In genomic region chr12:100735581-100735980, GRCm38 (mm10) we compare ENCODE assay signal across 16 mouse cellular contexts. TPM values are rescaled to one million over a fixed set of nuclear protein-coding genes. Genes with fewer than 3 reads are reported as not detected.
A peak's percentile ranks its signal among the peaks of the same experiment; 100 is the strongest.
DNase-seq lines count a peak whose midpoint lies in the region; ATAC-seq and TF ChIP-seq lines count a peak whose summit lies in the region.
"Had no signal": no experiment of that assay in that cellular context is flagged by ENCODE, and none has a peak within 500 bp of the region (broad histone marks: within the 10 kb centered on the region; RNA-seq: fewer than 3 reads in every experiment).

No protein-coding gene starts in this region.

- DNase-seq in cerebellum, adult 2 months, result peak; percentile 31 to 72
- no peak for DNase-seq in cerebellum, postnatal 4 days (ENCODE audit: low spot score in 2 of 2)
- DNase-seq in heart, adult 11 months, result peak; percentile 23
- peak; percentile 80 for DNase-seq in brain, adult 2 months (ENCODE audit: low read depth, low spot score)
- no peak for DNase-seq in liver
- DNase-seq: adrenal gland, adult 2 months; adrenal gland, postnatal 10 days; adrenal gland, postnatal 25 days; cerebellum, adult 8-10 months; cerebellum, postnatal 10 days; forebrain, postnatal 0 days had no signal

- WGBS in cerebellum, adult 2 months, result 26% methylated on average over 2 of the region's 2 CpGs
- WGBS in heart, embryonic 11.5 days (ENCODE audit: insufficient replicate concordance), result 92% methylated on average over 2 of the region's 2 CpGs

- no peaks in the 10 kb centered on the region for H3K9me3 ChIP-seq in heart, embryonic 11.5 days (replicated peaks; ENCODE audit: control insufficient read depth, low read length)
- H3K9me3 ChIP-seq: embryonic facial prominence, embryonic 10.5 days; embryonic facial prominence, embryonic 12.5 days; forebrain, embryonic 13.5 days; forebrain, embryonic 15.5 days had no signal

- H3K4me1 ChIP-seq in cerebellum, adult 2 months (ENCODE audit: control insufficient read depth, insufficient read depth, low read length), result peaks cover 6% of the 10 kb centered on the region; the same call in 1 of the 2 replicates
- H3K4me1 ChIP-seq in heart, embryonic 11.5 days (ENCODE audit: control insufficient read depth, insufficient read depth, low read length), result no peaks in the 10 kb centered on the region
- H3K4me1 ChIP-seq: embryonic facial prominence, embryonic 12.5 days had no signal

- no peak overlapping the region for H3K27ac ChIP-seq in cerebellum, adult 2 months (ENCODE audit: insufficient read depth, low read length)
- H3K27ac ChIP-seq in heart, embryonic 11.5 days (ENCODE audit: low read depth, low read length), result no peak overlapping the region
- H3K27ac ChIP-seq: embryonic facial prominence, embryonic 10.5 days; embryonic facial prominence, embryonic 12.5 days; forebrain, embryonic 13.5 days; forebrain, embryonic 15.5 days had no signal

- H3K4me3 ChIP-seq in cerebellum, adult 2 months (replicated peaks; ENCODE audit: insufficient read depth, low read depth, low read length), result no peak overlapping the region
- no peak overlapping the region for H3K4me3 ChIP-seq in heart, embryonic 11.5 days (ENCODE audit: low read depth, low read length)
- H3K4me3 ChIP-seq: embryonic facial prominence, embryonic 10.5 days; embryonic facial prominence, embryonic 12.5 days; forebrain, embryonic 13.5 days; forebrain, embryonic 15.5 days had no signal

- no peak for TF ChIP-seq CTCF in cerebellum, adult 2 months (IDR thresholded peaks at IDR 0.05; ENCODE audit: borderline replicate concordance, insufficient read depth, low read depth, low read length)

- no peak for TF ChIP-seq POLR2A in cerebellum, adult 2 months (IDR thresholded peaks at IDR 0.05; ENCODE audit: borderline replicate concordance, insufficient read depth, low read length)

- H3K27me3 ChIP-seq in cerebellum, adult 2 months (ENCODE audit: control insufficient read depth, insufficient read depth, low read length), result no peaks in the 10 kb centered on the region
- no peaks in the 10 kb centered on the region for H3K27me3 ChIP-seq in heart, embryonic 11.5 days (ENCODE audit: control insufficient read depth, insufficient read depth, low read length)
- H3K27me3 ChIP-seq: embryonic facial prominence, embryonic 12.5 days; forebrain, embryonic 13.5 days; forebrain, embryonic 15.5 days had no signal

- H3K4me2 ChIP-seq in heart, embryonic 11.5 days, result no peak overlapping the region
- H3K4me2 ChIP-seq: embryonic facial prominence, embryonic 12.5 days; forebrain, embryonic 13.5 days; forebrain, embryonic 15.5 days had no signal

- H3K9ac ChIP-seq in heart, embryonic 11.5 days (ENCODE audit: low read depth, low read length), result no peak overlapping the region
- H3K9ac ChIP-seq: embryonic facial prominence, embryonic 12.5 days; forebrain, embryonic 13.5 days; forebrain, embryonic 15.5 days; forebrain, postnatal 0 days had no signal

- H3K36me3 ChIP-seq in heart, embryonic 11.5 days (ENCODE audit: control insufficient read depth, insufficient read depth, low read length), result no peaks in the 10 kb centered on the region
- H3K36me3 ChIP-seq: embryonic facial prominence, embryonic 10.5 days; embryonic facial prominence, embryonic 12.5 days; forebrain, embryonic 15.5 days had no signal

- ATAC-seq in heart, embryonic 11.5 days (replicated peaks; ENCODE audit: insufficient number of reproducible peaks, low FRiP score, low TSS enrichment), result no peak
- ATAC-seq: forebrain, embryonic 13.5 days; forebrain, embryonic 15.5 days; forebrain, postnatal 0 days had no signal

RNA-seq across cellular contexts. Expression of gene Rps6ka5, which starts 8.8 kb away (rescaled TPM):
- polyA plus RNA-seq in cerebellum, adult 2 months (2012; rRNA removed), result 22.9 and 25.0 TPM in 2 replicates
- 4.7 and 6.1 TPM in 2 replicates for polyA plus RNA-seq in heart, embryonic 11.5 days (2014; fragmentation: Nextera tagmentation; extraction: Ambion mirVana)

RNA-seq across cellular contexts. Expression of gene Dglucy, which starts 43.3 kb away (rescaled TPM):
- polyA plus RNA-seq in cerebellum, adult 2 months (2012; rRNA removed), result 7.4 and 7.5 TPM in 2 replicates
- 1.6 and 2.0 TPM in 2 replicates for polyA plus RNA-seq in heart, embryonic 11.5 days (2014; fragmentation: Nextera tagmentation; extraction: Ambion mirVana)

Comparison
In these comparisons a context has a peak if more than half of its experiments do, and no peak if none do; other contexts are left out.
1. DNase-seq: peak in cerebellum, adult 2 months (2 of 2), heart, adult 11 months (single experiment) and brain, adult 2 months (single experiment); none in cerebellum, postnatal 4 days (0 of 2) and liver (single experiment).